Mouse (Mus musculus) ES-E14 (cell line): Measurements from ENCODE around the gene Gdpd4. TPM values are rescaled to one million over a fixed set of nuclear protein-coding genes. Genes with fewer than 3 reads are reported as not detected.

Experiments used
- DNase-seq: peaks from one replicate; pipeline ENCODE4 v3.0.0-alpha.2; 2013; ENCODE audit warnings: low read depth, low spot score
- H3K27ac ChIP-seq: 2 replicates; pipeline ENCODE4 v1.5.1; 2012; ENCODE audit warnings: low read depth, mild to moderate bottlenecking, low read length, moderate library complexity, mixed read lengths; ENCODE audit not compliant: poor library complexity, insufficient read depth, severe bottlenecking
- H3K36me3 ChIP-seq: 2 replicates; pipeline ENCODE4 v1.6.1; 2012; ENCODE audit warnings: mild to moderate bottlenecking, low read length, moderate library complexity, mixed read lengths; ENCODE audit not compliant: control insufficient read depth, poor library complexity, insufficient read depth, severe bottlenecking
- H3K4me1 ChIP-seq, 2 experiments: fragments of 150-350 bp in 1 of 2; sonication (generic) in 1 of 2; 2 replicates each; pipeline ENCODE4 v1.6.1; 2012; ENCODE audit warnings: low read length in 2 of 2, mild to moderate bottlenecking in 1 of 2, mixed read lengths in 1 of 2; ENCODE audit not compliant: control insufficient read depth in 2 of 2, insufficient read depth in 2 of 2, poor library complexity in 1 of 2
- H3K4me3 ChIP-seq, 2 experiments: fragments of 150-350 bp in 1 of 2; sonication (generic) in 1 of 2; 2 replicates each; pipeline ENCODE4 v1.5.1; 2012; ENCODE audit warnings: low read length in 2 of 2, low read depth in 1 of 2, mild to moderate bottlenecking in 1 of 2, mixed read lengths in 1 of 2; ENCODE audit not compliant: insufficient read depth in 1 of 2, poor library complexity in 1 of 2, severe bottlenecking in 1 of 2
- H3K9ac ChIP-seq: 2 replicates; pipeline ENCODE4 v1.6.1; 2012; ENCODE audit warnings: low read depth, mild to moderate bottlenecking, low read length, mixed read lengths; ENCODE audit not compliant: poor library complexity, insufficient read depth, severe bottlenecking
- H3K9me3 ChIP-seq: fragments of 150-350 bp; sonication (generic); 2 replicates; pipeline ENCODE4 v1.6.1; 2012; ENCODE audit warnings: low read depth, mild to moderate bottlenecking, low read length; ENCODE audit not compliant: control insufficient read depth, insufficient read depth
- CHD2 ChIP-seq: IDR thresholded peaks from 2 replicates; pipeline ENCODE4 v1.6.1; 2014; ENCODE audit warnings: mild to moderate bottlenecking, low read depth, low read length, inconsistent platforms
- HCFC1 ChIP-seq: IDR thresholded peaks from 2 replicates; pipeline ENCODE4 v1.6.1; 2012; ENCODE audit warnings: low read length, inconsistent platforms, borderline replicate concordance; ENCODE audit not compliant: insufficient read depth
- MAFK ChIP-seq: IDR thresholded peaks from 2 replicates; pipeline ENCODE4 v1.6.1; 2014; ENCODE audit warnings: mild to moderate bottlenecking, low read depth, low read length, inconsistent platforms; ENCODE audit not compliant: insufficient read depth
- ZC3H11A ChIP-seq: IDR thresholded peaks from 2 replicates; pipeline ENCODE4 v1.6.1; 2012; ENCODE audit warnings: low read depth, mild to moderate bottlenecking, inconsistent platforms, low read length, borderline replicate concordance
- ZNF384 ChIP-seq: IDR thresholded peaks from 2 replicates; pipeline ENCODE4 v1.6.1; 2012; ENCODE audit warnings: low read depth, low read length, inconsistent platforms
- in situ Hi-C, 2 experiments: fragments of 600-800 bp; cut with MboI; formaldehyde crosslinking; loops; one replicate each; pipeline ENCODE4 v1.15.1; 2025; ENCODE audit warnings: low sequenced_read_pairs in 2 of 2, inconsistent platforms in 1 of 2; ENCODE audit not compliant: unreplicated experiment in 2 of 2
- total RNA-seq: library from RNA; depleted of rRNA; stranded (reverse); fragments of 300-350 nt; gene quantifications from 2 replicates; pipeline ENCODE4 v1.2.3, GENCODE M21; 2012

Gdpd4 gene
- total RNA-seq, 1 experiment: not detected

- no peaks in the 10 kb centered on the region for H3K4me1 ChIP-seq
- in situ Hi-C loops: no loop called here
- H3K36me3 ChIP-seq: no peaks in the 10 kb centered on the region
- H3K27ac ChIP-seq: no peak overlapping the region
- no peak overlapping the region for H3K4me3 ChIP-seq
- peak; percentile 71 for TF ChIP-seq ZC3H11A
- TF ChIP-seq CHD2: no peak
- H3K9ac ChIP-seq: no peak overlapping the region
- H3K9me3 ChIP-seq: no peaks in the 10 kb centered on the region
- peak; percentile 77 for DNase-seq
These were observed 151.9 kb downstream of the Gdpd4 start for GRCm38 (mm10) chr7:98071620-98072019.

GRCm38 (mm10) chr7:98077453-98077852 lies 157.7 kb downstream of the Gdpd4 start:
- no peak overlapping the region for H3K9ac ChIP-seq
- no peaks in the 10 kb centered on the region for H3K9me3 ChIP-seq
- no peak for DNase-seq
- peaks cover 0 to 3% of the 10 kb centered on the region in 2 experiments; a peak in 1 of 4 replicates for H3K4me1 ChIP-seq
- H3K27ac ChIP-seq: no peak overlapping the region
- in situ Hi-C loops: no loop called here
- TF ChIP-seq ZC3H11A (no peak), CHD2 (no peak), ZNF384 (no peak), HCFC1 (no peak), MAFK (no peak)
- peak overlapping the region; percentile 20 to 33; a peak in 2 of 4 replicates for H3K4me3 ChIP-seq
- no peaks in the 10 kb centered on the region for H3K36me3 ChIP-seq

GRCm38 (mm10) chr7:98082376-98082775 lies 162.6 kb downstream of the Gdpd4 start:
- DNase-seq: no peak
- Histone ChIP-seq H3K9me3 (no peaks in the 10 kb centered on the region), H3K4me1 (peaks cover 0 to 3% of the 10 kb centered on the region in 2 experiments; a peak in 1 of 4 replicates), H3K9ac (no peak overlapping the region), H3K4me3 (no peak overlapping the region), H3K36me3 (no peaks in the 10 kb centered on the region), H3K27ac (no peak overlapping the region)
- in situ Hi-C loops: no loop called here
- TF ChIP-seq CHD2 (no peak), ZC3H11A (no peak)

GRCm38 (mm10) chr7:98084541-98085293 lies 165.0 kb downstream of the Gdpd4 start:
- DNase-seq: no peak
- H3K4me1 ChIP-seq: no peaks in the 10 kb centered on the region
- H3K9ac ChIP-seq: no peak overlapping the region
- no peak for TF ChIP-seq MAFK
- TF ChIP-seq ZNF384: no peak
- TF ChIP-seq ZC3H11A: no peak
- no peak for TF ChIP-seq HCFC1
- no peak for TF ChIP-seq CHD2
- no peak overlapping the region for H3K4me3 ChIP-seq
- H3K27ac ChIP-seq: no peak overlapping the region
- in situ Hi-C loops: no loop called here
- no peaks in the 10 kb centered on the region for H3K9me3 ChIP-seq
- no peaks in the 10 kb centered on the region for H3K36me3 ChIP-seq

GRCm38 (mm10) chr7:98085314-98085713 lies 165.6 kb downstream of the Gdpd4 start:
- Histone ChIP-seq H3K4me3 (no peak overlapping the region), H3K36me3 (no peaks in the 10 kb centered on the region), H3K4me1 (no peaks in the 10 kb centered on the region), H3K27ac (no peak overlapping the region), H3K9me3 (no peaks in the 10 kb centered on the region), H3K9ac (no peak overlapping the region)
- in situ Hi-C loops: no loop called here
- TF ChIP-seq CHD2: no peak
- TF ChIP-seq ZC3H11A: no peak
- DNase-seq: no peak
